Mouse (Mus musculus): ENCODE measurements at regions not wholly inside any gene's neighbourhood (a gene's known extent, or its start where the extent isn't known, plus 50 kb on each side); places are given as distances from the start of the nearest gene placed in this dataset.
"Not testable (repeated sequence)": the region's sequence is repeated elsewhere in the genome, so short reads cannot be mapped to it uniquely, and the experiment has no call there.

DNA sequence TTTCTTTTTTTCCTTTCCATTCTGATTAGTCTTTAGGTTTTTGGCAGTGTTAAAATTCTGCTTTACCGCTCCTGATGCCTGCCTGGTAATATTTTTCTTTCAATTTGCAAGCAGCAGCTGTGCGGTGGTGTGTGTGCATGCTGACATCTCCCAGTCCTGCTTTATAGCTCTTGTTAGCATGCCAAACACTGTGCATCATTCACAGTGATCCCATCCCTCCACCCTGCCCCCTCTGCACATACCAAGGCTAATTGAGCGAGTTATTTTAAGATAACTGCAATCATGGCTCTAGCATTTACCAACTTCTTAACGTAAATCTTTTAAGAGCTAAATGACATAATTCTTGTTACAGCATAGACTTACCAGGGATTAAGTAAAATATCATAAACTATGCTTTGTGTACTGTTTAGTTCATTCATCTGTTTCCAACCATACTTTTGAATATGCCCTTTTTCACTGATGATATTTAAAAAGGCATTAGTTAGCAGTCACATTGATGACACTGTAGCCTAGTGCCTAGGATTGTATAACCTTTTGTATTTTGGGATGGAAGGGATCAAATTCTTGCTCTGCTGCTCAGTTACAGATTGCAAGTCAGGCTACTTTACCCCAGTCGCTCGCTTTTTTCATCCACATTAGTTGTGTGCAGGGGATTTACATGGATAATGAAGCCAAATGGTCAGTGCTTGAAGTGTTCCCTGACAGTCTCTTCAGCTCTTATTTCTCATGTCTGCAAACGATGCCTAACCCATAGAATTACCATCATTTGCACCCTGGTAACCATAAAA lies 487.0 kb downstream of the Lmo7 start:
- Histone ChIP-seq H3K36me3 (no peaks in the 10 kb centered on the region), H3K9ac (no peak overlapping the region), H3K4me3 (replicated peaks) (no peak overlapping the region), H3K4me1 (0 out of 2 replicates have a peak, but pooled peaks cover 2% of the 10 kb centered on the region), H3K9me3 (replicated peaks) (no peaks in the 10 kb centered on the region), H3K27ac (replicated peaks) (no peak overlapping the region), H3K27me3 (no peaks in the 10 kb centered on the region), H3K4me2 (replicated peaks) (no peak overlapping the region)
- 37% methylated on average over 7 of the region's 7 CpGs for WGBS
- 0 out of 2 replicates have a peak, but pooled peaks have one; percentile 79 for ATAC-seq (ENCODE audit: insufficient number of reproducible peaks, low FRiP score, low TSS enrichment, low read depth)

DNA sequence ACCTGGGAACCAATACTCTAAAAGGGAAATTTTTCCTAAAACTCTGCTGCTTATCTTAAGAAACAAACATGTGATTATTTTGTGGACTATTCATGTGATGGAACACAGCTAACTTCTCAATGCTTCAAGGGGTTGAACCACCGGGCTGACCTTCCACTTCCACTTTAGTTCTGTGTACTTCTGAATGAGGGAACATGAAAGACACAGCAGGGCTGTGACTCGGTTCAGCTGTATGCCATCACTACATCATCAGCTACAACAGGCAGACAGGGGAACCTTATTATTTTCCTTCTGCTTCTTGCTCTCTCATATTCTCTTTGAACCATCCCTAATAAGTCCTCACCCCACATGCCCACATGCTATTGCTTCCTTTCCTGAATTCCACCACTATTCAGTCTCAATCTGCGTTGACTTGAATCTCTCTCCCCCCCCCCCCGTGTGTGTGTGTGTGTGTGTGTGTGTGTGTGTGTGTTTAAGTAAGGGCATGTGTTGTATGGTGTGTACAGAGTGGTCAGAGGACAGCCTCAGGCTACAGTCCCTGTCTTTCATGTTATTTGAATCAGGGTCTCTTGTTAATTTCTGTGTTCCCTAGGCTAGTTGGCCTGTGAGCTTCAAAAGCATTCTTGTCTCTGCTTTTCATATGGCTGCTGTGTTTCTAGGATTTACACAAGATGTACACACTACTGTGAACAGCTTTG lies 485.7 kb downstream of the Lmo7 start:
- 65% methylated on average over 4 of the region's 4 CpGs for WGBS
- no peak overlapping the region for H3K9ac ChIP-seq
- H3K9me3 ChIP-seq (replicated peaks), result no peaks in the 10 kb centered on the region
- no peak overlapping the region for H3K27ac ChIP-seq (replicated peaks)
- no peak overlapping the region for H3K4me2 ChIP-seq (replicated peaks)
- 0 out of 2 replicates have a peak, but pooled peaks cover 2% of the 10 kb centered on the region for H3K4me1 ChIP-seq
- H3K4me3 ChIP-seq (replicated peaks), result no peak overlapping the region
- ATAC-seq (ENCODE audit: insufficient number of reproducible peaks, low FRiP score, low TSS enrichment, low read depth), result no peak
- H3K36me3 ChIP-seq, result no peaks in the 10 kb centered on the region
- H3K27me3 ChIP-seq, result no peaks in the 10 kb centered on the region

GRCm38 (mm10) chr14:102212079-102212478 lies 482.3 kb downstream of the Lmo7 start:
- Histone ChIP-seq H3K9me3 (replicated peaks) (no peaks in the 10 kb centered on the region), H3K4me3 (replicated peaks) (no peak overlapping the region), H3K36me3 (no peaks in the 10 kb centered on the region), H3K4me1 (0 out of 2 replicates have a peak, but pooled peaks cover 2% of the 10 kb centered on the region), H3K4me2 (replicated peaks) (no peak overlapping the region), H3K27me3 (no peaks in the 10 kb centered on the region), H3K27ac (replicated peaks) (no peak overlapping the region), H3K9ac (no peak overlapping the region)
- 93% methylated on average over 2 of the region's 2 CpGs for WGBS
- no peak for ATAC-seq (ENCODE audit: insufficient number of reproducible peaks, low FRiP score, low TSS enrichment, low read depth)

DNA sequence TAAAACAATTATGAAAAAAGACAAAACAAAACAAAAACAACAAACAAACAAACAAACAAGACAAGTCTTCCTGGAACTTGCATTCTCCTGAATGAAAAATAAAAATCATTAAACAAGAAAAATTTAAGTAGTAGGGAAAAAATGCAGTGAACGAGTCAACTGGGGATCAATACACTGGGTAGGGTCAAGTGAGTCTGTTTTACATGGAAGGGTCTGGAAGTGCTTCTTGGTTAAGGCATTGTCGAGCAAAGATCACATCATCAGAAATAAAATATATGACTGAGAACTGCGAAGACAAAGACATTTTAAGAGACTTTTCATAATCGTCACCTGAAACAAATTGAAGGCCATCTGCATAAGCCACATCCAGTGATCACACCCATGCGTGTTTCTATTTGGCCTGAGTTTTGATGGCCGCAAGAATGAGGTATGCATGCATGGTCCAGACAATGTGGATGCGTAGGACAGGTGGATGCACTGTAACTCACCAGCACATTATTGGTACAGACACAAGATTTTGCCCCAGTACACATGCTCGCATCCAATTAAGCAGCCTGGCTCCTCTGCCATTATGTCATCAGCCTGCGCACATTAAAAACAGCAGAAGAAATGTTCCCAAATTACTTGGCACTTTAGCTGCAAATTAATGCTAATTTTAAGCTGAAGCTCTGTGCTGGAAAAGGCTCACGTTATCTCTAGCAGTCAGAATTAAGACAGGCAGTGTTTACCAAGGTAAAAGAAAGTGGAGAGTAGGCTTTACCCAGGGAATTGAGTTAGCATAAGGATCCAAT lies 475.3 kb downstream of the Lmo7 start:
- Histone ChIP-seq H3K27me3 (no peaks in the 10 kb centered on the region), H3K27ac (replicated peaks) (no peak overlapping the region), H3K36me3 (no peaks in the 10 kb centered on the region), H3K4me2 (replicated peaks) (no peak overlapping the region), H3K4me1 (no peaks in the 10 kb centered on the region), H3K4me3 (replicated peaks) (no peak overlapping the region), H3K9me3 (replicated peaks) (no peaks in the 10 kb centered on the region), H3K9ac (no peak overlapping the region)
- ATAC-seq (ENCODE audit: insufficient number of reproducible peaks, low FRiP score, low TSS enrichment, low read depth), result no peak
- 78% methylated on average over 10 of the region's 10 CpGs for WGBS

GRCm38 (mm10) chr14:102199430-102199829 lies 469.7 kb downstream of the Lmo7 start:
- Histone ChIP-seq H3K9ac (no peak overlapping the region), H3K4me2 (replicated peaks) (no peak overlapping the region), H3K4me1 (no peaks in the 10 kb centered on the region), H3K27ac (replicated peaks) (no peak overlapping the region), H3K4me3 (replicated peaks) (no peak overlapping the region), H3K36me3 (no peaks in the 10 kb centered on the region), H3K27me3 (no peaks in the 10 kb centered on the region), H3K9me3 (replicated peaks) (no peaks in the 10 kb centered on the region)
- ATAC-seq (ENCODE audit: insufficient number of reproducible peaks, low FRiP score, low TSS enrichment, low read depth), result no peak
- WGBS, result 81% methylated on average over 6 of the region's 6 CpGs

GRCm38 (mm10) chr14:102190786-102191185 lies 461.0 kb downstream of the Lmo7 start:
- Histone ChIP-seq H3K27me3 (no peaks in the 10 kb centered on the region), H3K4me3 (replicated peaks) (no peak overlapping the region), H3K27ac (replicated peaks) (no peak overlapping the region), H3K9me3 (replicated peaks) (no peaks in the 10 kb centered on the region), H3K4me2 (replicated peaks) (no peak overlapping the region), H3K4me1 (no peaks in the 10 kb centered on the region), H3K9ac (no peak overlapping the region), H3K36me3 (no peaks in the 10 kb centered on the region)
- no peak for ATAC-seq (ENCODE audit: insufficient number of reproducible peaks, low FRiP score, low TSS enrichment, low read depth)
- WGBS, result 67% methylated on average over 1 of the region's 1 CpGs

DNA sequence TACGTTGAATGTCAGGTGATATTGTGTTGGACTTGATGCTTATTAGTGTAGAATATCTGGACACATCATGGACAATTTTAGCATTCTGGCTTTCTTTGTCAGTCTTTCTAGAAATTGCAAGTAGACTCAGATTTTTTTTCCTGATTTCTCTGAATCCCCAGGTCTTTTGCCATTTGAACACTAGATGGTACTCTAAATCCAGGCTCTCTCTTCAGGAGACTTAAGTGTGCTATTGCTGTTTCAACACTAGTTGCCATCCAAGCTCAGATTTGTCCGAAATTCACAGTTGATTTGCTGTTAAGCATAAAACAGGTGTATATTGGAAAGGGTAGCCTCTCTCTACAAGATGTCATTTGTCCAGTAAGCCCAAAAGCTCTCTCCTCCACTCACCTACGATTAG lies 451.5 kb downstream of the Lmo7 start:
- Histone ChIP-seq H3K4me3 (replicated peaks) (no peak overlapping the region), H3K4me1 (no peaks in the 10 kb centered on the region)

DNA sequence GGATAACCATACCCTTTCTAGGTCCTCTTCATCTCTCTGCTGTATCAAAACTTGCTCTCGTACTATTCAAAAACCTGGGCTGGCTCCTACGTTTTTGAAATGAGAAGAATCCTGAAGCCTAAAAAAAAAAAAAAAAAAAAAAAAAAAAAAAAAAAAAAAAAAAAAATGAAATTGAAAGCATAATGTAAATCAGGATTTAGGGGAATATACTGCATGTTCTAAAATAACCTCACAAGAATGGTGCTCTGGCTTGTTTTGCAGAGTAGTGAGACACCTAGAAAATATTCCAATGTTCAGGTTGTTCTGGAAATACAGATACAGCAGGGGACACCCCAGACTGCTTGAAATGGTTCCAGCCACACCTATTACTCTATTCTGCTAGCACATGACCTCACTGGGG lies 442.0 kb downstream of the Lmo7 start:
- no peak overlapping the region for H3K9ac ChIP-seq
- WGBS, result 77% methylated on average over 2 of the region's 2 CpGs
- no peak overlapping the region for H3K4me2 ChIP-seq (replicated peaks)
- no peaks in the 10 kb centered on the region for H3K27me3 ChIP-seq
- ATAC-seq (ENCODE audit: insufficient number of reproducible peaks, low FRiP score, low TSS enrichment, low read depth), result no peak
- H3K9me3 ChIP-seq (replicated peaks), result no peaks in the 10 kb centered on the region
- no peak overlapping the region for H3K27ac ChIP-seq (replicated peaks)
- H3K36me3 ChIP-seq, result no peaks in the 10 kb centered on the region
- H3K4me3 ChIP-seq (replicated peaks), result no peak overlapping the region
- no peaks in the 10 kb centered on the region for H3K4me1 ChIP-seq

More for the DNA sequence above, 451.5 kb downstream of the Lmo7 start:
- no peaks in the 10 kb centered on the region for H3K27me3 ChIP-seq
- no peak overlapping the region for H3K9ac ChIP-seq
- no peak overlapping the region for H3K4me2 ChIP-seq (replicated peaks)
- no peaks in the 10 kb centered on the region for H3K9me3 ChIP-seq (replicated peaks)
- no peak for ATAC-seq (ENCODE audit: insufficient number of reproducible peaks, low FRiP score, low TSS enrichment, low read depth)
- H3K27ac ChIP-seq (replicated peaks), result no peak overlapping the region
- 72% methylated on average over 3 of the region's 3 CpGs for WGBS
- H3K36me3 ChIP-seq, result no peaks in the 10 kb centered on the region

GRCm38 (mm10) chr14:102161291-102162284 lies 431.8 kb downstream of the Lmo7 start:
- Histone ChIP-seq H3K27me3 (no peaks in the 10 kb centered on the region), H3K4me2 (replicated peaks) (no peak overlapping the region), H3K27ac (replicated peaks) (no peak overlapping the region), H3K4me3 (replicated peaks) (no peak overlapping the region), H3K9me3 (replicated peaks) (no peaks in the 10 kb centered on the region), H3K9ac (no peak overlapping the region), H3K36me3 (no peaks in the 10 kb centered on the region), H3K4me1 (no peaks in the 10 kb centered on the region)
- ATAC-seq (ENCODE audit: insufficient number of reproducible peaks, low FRiP score, low TSS enrichment, low read depth), result no peak
- WGBS, result 81% methylated on average over 3 of the region's 3 CpGs

GRCm38 (mm10) chr14:102150410-102150809 lies 420.7 kb downstream of the Lmo7 start:
- H3K9ac ChIP-seq; H3K27ac ChIP-seq (replicated peaks); H3K9me3 ChIP-seq (replicated peaks); H3K4me1 ChIP-seq; ATAC-seq (ENCODE audit: insufficient number of reproducible peaks, low FRiP score, low TSS enrichment, low read depth); H3K36me3 ChIP-seq; H3K4me3 ChIP-seq (replicated peaks); H3K27me3 ChIP-seq; H3K4me2 ChIP-seq (replicated peaks): not testable (repeated sequence)
- 93% methylated on average over 4 of the region's 4 CpGs for WGBS
